Mouse (Mus musculus): ENCODE data around the gene Dppa4. TPM values are rescaled to one million over a fixed set of nuclear protein-coding genes. Genes with fewer than 3 reads are reported as not detected.
"Not testable (repeated sequence)": the region's sequence is repeated elsewhere in the genome, so short reads cannot be mapped to it uniquely, and the experiment has no call there.

Dppa4 gene
- total RNA-seq (2017) = not detected in 3 replicates

GRCm38 (mm10) chr16:48283517-48283916 lies at the start of gene Dppa4:
Gene Dppa4 (plus strand): TSS chr16:48283733.
- no peak for ATAC-seq (replicated peaks; ENCODE audit: insufficient number of reproducible peaks, low FRiP score, low TSS enrichment, poor library complexity, severe bottlenecking)

DNA sequence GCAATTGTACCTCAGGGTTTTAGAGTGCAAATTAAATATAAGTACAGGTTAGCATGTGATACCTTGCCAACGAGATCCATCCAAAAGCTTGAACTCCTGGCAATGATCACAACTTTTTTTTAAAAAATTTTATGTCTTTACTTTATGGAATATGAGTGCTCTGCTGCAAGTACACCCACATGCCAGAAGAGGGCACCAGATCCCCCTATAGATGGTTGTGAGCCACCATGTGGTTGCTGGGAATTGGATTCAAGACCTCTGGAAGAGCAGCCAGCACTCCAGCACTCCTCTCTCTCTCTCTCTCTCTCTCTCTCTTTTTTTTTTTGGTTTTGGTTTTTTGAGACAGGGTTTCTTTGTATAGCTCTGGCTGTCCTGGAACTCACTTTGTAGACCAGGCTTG lies 48.5 kb upstream of the Dppa4 start:
- no peak for ATAC-seq (replicated peaks; ENCODE audit: insufficient number of reproducible peaks, low FRiP score, low TSS enrichment, poor library complexity, severe bottlenecking)

DNA sequence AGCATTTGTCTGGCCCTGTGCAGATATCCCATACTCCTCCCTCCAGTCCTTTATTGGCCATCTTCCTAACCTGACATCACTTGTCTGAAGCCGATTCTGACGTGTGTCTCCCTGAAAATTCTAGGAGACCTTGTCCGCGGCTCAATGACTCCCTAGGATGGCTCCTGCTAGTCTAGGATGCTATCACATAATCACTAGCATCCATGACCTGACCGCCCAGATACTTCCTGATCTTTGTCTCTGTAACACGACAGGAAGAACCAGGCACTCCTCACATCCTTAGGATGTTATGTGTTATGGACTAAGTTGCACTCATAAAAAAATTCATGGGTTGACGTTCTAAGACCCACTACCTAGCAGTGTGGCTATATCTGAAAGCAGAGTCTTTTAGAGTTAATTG lies 45.9 kb upstream of the Dppa4 start:
- ATAC-seq (replicated peaks; ENCODE audit: insufficient number of reproducible peaks, low FRiP score, low TSS enrichment, poor library complexity, severe bottlenecking) = no peak

DNA sequence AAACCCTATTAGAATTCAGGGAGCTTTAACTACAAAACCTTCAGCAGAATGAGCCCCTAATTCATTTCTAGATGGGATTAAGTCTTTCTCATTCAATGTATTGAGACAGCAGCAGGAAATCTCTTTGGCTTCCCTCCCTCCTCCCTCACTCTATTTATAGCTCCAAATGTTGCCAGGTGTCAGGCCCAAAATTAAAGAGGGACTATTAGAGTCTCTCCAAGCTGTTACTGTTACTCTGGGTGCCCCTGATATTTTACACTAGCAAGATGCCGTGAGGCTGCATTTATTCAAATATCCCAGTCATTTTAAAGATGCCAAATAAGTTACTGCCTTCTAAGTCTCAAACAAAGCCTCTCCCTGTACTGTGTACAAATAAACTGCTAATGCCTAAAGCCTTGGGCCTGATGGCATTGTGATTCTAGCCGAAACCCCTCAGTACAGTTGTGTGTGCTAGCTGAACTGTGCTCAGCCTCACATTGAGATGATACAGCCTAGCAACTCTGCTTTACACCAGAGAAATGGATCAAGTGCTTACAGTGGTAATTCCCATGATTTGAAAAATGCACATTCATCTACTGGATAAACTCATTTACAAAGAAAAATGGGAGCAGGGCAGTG lies 36.4 kb upstream of the Dppa4 start:
- no peak for ATAC-seq (replicated peaks; ENCODE audit: insufficient number of reproducible peaks, low FRiP score, low TSS enrichment, poor library complexity, severe bottlenecking)

- no peak for ATAC-seq (replicated peaks; ENCODE audit: insufficient number of reproducible peaks, low FRiP score, low TSS enrichment, poor library complexity, severe bottlenecking)
Observed at GRCm38 (mm10) chr16:48252824-48253223, 30.7 kb upstream of the Dppa4 start.

- ATAC-seq (replicated peaks; ENCODE audit: insufficient number of reproducible peaks, low FRiP score, low TSS enrichment, poor library complexity, severe bottlenecking) = no peak
Observed at GRCm38 (mm10) chr16:48254584-48254983, 28.9 kb upstream of the Dppa4 start.

GRCm38 (mm10) chr16:48259519-48259918 lies 24.0 kb upstream of the Dppa4 start:
- ATAC-seq (replicated peaks; ENCODE audit: insufficient number of reproducible peaks, low FRiP score, low TSS enrichment, poor library complexity, severe bottlenecking) = no peak

DNA sequence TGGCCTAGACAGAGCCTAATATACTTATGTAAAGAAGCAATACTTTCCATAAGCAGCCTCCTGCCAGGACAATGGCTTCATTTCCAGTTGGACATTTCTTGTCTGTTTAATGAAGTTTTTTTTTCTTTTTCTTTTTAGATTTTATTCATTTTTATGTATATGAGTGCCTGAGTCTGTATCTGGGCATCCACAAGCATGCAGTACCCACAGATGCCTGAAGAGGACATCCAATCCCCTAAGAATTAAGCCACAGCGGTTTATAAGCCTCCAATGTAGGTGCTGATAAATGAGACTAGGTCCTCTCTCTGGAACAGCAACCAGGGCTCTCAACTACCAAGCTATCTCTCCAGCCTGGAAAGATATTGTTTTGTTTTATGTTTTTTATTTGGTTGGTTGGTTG lies 20.6 kb upstream of the Dppa4 start:
- ATAC-seq (replicated peaks; ENCODE audit: insufficient number of reproducible peaks, low FRiP score, low TSS enrichment, poor library complexity, severe bottlenecking) = no peak

- ATAC-seq (replicated peaks; ENCODE audit: insufficient number of reproducible peaks, low FRiP score, low TSS enrichment, poor library complexity, severe bottlenecking) = no peak
Observed at GRCm38 (mm10) chr16:48265856-48266255, 17.7 kb upstream of the Dppa4 start.

- ATAC-seq (replicated peaks; ENCODE audit: insufficient number of reproducible peaks, low FRiP score, low TSS enrichment, poor library complexity, severe bottlenecking) = no peak
Observed at GRCm38 (mm10) chr16:48276940-48277339, 6.6 kb upstream of the Dppa4 start.

GRCm38 (mm10) chr16:48280883-48281282 lies 2.6 kb upstream of the Dppa4 start:
- no peak for ATAC-seq (replicated peaks; ENCODE audit: insufficient number of reproducible peaks, low FRiP score, low TSS enrichment, poor library complexity, severe bottlenecking)

DNA sequence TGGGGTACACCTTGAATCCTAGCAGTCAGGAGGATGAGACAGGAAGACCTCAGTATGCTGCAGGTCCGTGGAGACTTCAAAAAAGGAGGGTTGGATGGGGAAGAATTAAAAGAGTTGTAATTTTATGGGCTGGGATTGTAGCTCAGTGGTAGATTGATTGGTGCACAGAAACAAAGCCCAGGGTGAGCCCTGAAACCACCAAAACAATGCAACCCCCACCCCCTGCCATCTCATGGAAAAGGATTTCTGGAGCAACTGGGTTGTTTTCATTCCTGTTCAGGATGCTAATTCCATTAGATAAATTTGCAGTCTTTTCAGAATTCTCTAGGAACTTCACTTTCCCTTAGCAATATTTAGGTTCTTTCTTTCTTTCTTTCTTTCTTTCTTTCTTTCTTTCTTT lies 732 bp upstream of the Dppa4 start:
- ATAC-seq (replicated peaks; ENCODE audit: insufficient number of reproducible peaks, low FRiP score, low TSS enrichment, poor library complexity, severe bottlenecking) = no peak

- ATAC-seq (replicated peaks; ENCODE audit: insufficient number of reproducible peaks, low FRiP score, low TSS enrichment, poor library complexity, severe bottlenecking) = no peak
Observed at GRCm38 (mm10) chr16:48285517-48285916, 2.0 kb downstream of the Dppa4 start.

- no peak for ATAC-seq (replicated peaks; ENCODE audit: insufficient number of reproducible peaks, low FRiP score, low TSS enrichment, poor library complexity, severe bottlenecking)
Observed at GRCm38 (mm10) chr16:48297384-48298136, 14.0 kb downstream of the Dppa4 start.

DNA sequence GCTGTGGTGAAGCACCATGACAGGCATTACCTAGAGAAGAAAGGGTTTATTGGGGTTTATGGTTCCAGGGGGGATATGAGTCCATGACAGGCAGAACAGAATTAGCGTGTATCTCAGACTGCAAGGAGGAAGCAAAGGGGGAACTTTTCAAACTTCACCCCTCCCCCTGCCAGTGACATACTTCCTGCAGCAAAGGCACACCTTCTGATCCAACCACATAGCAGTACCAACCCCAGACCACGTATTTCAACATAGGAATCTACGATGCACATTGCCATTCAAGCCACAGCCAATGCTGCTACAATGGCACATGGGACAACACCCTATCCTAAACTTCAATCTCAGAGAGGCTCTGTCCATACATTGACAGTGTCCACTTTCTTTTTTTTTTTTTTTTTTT lies 16.4 kb downstream of the Dppa4 start:
- no peak for ATAC-seq (replicated peaks; ENCODE audit: insufficient number of reproducible peaks, low FRiP score, low TSS enrichment, poor library complexity, severe bottlenecking)

GRCm38 (mm10) chr16:48303509-48303908 lies 20.0 kb downstream of the Dppa4 start, which contains the start of gene Dppa2:
Gene Dppa2 (plus strand): TSS chr16:48303908.
- ATAC-seq (replicated peaks; ENCODE audit: insufficient number of reproducible peaks, low FRiP score, low TSS enrichment, poor library complexity, severe bottlenecking) = no peak

GRCm38 (mm10) chr16:48303983-48304382 lies 20.4 kb downstream of the Dppa4 start:
- no peak for ATAC-seq (replicated peaks; ENCODE audit: insufficient number of reproducible peaks, low FRiP score, low TSS enrichment, poor library complexity, severe bottlenecking)

GRCm38 (mm10) chr16:48308916-48309315 lies 25.4 kb downstream of the Dppa4 start:
- ATAC-seq (replicated peaks; ENCODE audit: insufficient number of reproducible peaks, low FRiP score, low TSS enrichment, poor library complexity, severe bottlenecking) = not testable (repeated sequence)

DNA sequence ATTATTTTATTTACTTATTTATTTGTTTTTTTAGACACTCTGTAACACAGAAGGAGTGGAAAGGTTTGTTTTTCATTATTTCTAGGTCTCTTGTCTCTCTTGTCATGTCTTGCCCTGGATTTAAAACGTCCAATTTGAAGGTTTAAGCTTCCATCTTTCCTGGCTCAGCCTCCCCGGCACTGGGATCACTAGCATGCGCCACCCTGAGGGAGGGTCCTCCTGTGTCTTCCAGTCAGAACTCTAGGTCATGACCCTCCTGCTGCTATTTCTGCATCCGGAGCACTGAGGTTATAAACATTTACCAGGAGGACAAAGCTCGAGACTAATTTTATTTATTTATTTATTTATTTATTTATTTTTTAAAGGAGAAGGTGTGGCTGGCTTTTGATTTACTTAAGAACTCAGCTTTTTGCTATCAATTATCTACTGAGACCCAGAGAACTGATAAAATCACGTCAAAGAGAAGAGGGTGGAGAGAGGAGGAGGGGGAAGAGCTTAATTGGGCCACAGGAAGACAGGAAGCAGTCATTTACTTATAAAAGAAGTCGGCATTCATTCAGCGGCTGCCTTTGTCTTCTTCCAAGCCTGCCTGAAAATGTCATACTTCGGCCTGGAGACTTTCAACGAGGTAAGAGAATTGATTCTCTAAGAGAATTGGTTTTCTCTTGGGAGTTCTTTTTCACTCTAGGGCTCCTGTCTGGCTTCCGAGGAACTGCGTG lies 26.5 kb downstream of the Dppa4 start:
- no peak for ATAC-seq (replicated peaks; ENCODE audit: insufficient number of reproducible peaks, low FRiP score, low TSS enrichment, poor library complexity, severe bottlenecking)

DNA sequence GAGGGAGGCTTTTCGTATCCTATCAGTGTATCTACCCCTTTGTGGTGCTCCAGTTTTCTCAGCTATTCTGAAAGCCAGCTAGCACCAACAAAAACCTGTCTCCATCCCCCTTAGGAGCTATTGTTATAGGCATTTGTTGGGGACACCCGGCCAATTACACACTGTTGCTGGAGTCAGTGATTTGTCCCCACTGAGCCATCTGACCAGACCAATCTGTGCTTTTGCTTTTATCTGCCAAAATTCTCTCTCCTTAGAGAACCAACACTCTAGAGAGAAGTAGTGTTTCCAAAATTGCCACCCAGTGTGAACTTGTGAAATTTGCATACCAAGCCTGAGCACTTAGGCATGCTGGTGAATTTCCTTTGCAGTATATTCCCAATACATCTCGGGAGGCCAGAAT lies 31.8 kb downstream of the Dppa4 start:
- ATAC-seq (replicated peaks; ENCODE audit: insufficient number of reproducible peaks, low FRiP score, low TSS enrichment, poor library complexity, severe bottlenecking) = no peak

Data from monocyte, adult 5-6 weeks (primary cell).